Mouse (Mus musculus): ENCODE measurements around the gene Mrpl10. TPM values are rescaled to one million over a fixed set of nuclear protein-coding genes. Genes with fewer than 3 reads are reported as not detected.

The Mrpl10 gene
- polyA plus RNA-seq, 1 experiment from 2014 or later: 34.0 TPM

GRCm38 (mm10) chr11:97050216-97050943, 9.0 kb downstream of the Mrpl10 start, which contains the start of gene Osbpl7:
Gene Osbpl7 (plus strand): TSS chr11:97050628.
- Histone ChIP-seq H3K9ac (peak within 1 kb of the TSS; percentile 68), H3K4me3 (replicated peaks) (peak within 1 kb of the TSS; percentile 66), H3K4me1 (replicated peaks) (peaks cover 28% of the 10 kb centered on the region), H3K27ac (replicated peaks) (peak within 1 kb of the TSS; percentile 54; the same call in 1 of the 2 replicates), H3K36me3 (replicated peaks) (peaks cover 39% of the 10 kb centered on the region), H3K4me2 (peak within 1 kb of the TSS; percentile 72), H3K9me3 (replicated peaks) (no peaks in the 10 kb centered on the region), H3K27me3 (no peaks in the 10 kb centered on the region)
- WGBS (ENCODE audit: insufficient replicate concordance): 5% methylated on average over 18 of the region's 18 CpGs
- ATAC-seq (ENCODE audit: insufficient read depth): peak; percentile 56

GRCm38 (mm10) chr11:97050944-97051586, 9.7 kb downstream of the Mrpl10 start:
- Histone ChIP-seq H3K9me3 (replicated peaks) (no peaks in the 10 kb centered on the region), H3K4me3 (replicated peaks) (peak overlapping the region; percentile 66), H3K27ac (replicated peaks) (peak overlapping the region; percentile 54; the same call in 1 of the 2 replicates), H3K27me3 (no peaks in the 10 kb centered on the region), H3K4me2 (peak overlapping the region; percentile 72), H3K36me3 (replicated peaks) (peaks cover 46% of the 10 kb centered on the region), H3K4me1 (replicated peaks) (peaks cover 28% of the 10 kb centered on the region), H3K9ac (peak overlapping the region; percentile 68)
- no peak for ATAC-seq (ENCODE audit: insufficient read depth)
- WGBS (ENCODE audit: insufficient replicate concordance): 17% methylated on average over 13 of the region's 13 CpGs

GRCm38 (mm10) chr11:97052219-97052646, 10.9 kb downstream of the Mrpl10 start:
- Histone ChIP-seq H3K27ac (replicated peaks) (no peak overlapping the region), H3K9me3 (replicated peaks) (no peaks in the 10 kb centered on the region), H3K4me1 (replicated peaks) (peaks cover 28% of the 10 kb centered on the region), H3K9ac (0 out of 2 replicates have a peak overlapping the region, but pooled peaks have one; percentile 42), H3K4me2 (peak overlapping the region; percentile 72), H3K4me3 (replicated peaks) (peak overlapping the region; percentile 66), H3K27me3 (no peaks in the 10 kb centered on the region), H3K36me3 (replicated peaks) (peaks cover 45% of the 10 kb centered on the region)
- ATAC-seq (ENCODE audit: insufficient read depth): peak; percentile 65
- WGBS (ENCODE audit: insufficient replicate concordance): 16% methylated on average over 11 of the region's 11 CpGs

- H3K4me1 ChIP-seq (replicated peaks): no peaks in the 10 kb centered on the region
- no peak overlapping the region for H3K4me3 ChIP-seq (replicated peaks)
- WGBS (ENCODE audit: insufficient replicate concordance): 47% methylated on average over 9 of the region's 9 CpGs
- H3K27me3 ChIP-seq: no peaks in the 10 kb centered on the region
- H3K9ac ChIP-seq: no peak overlapping the region
- no peaks in the 10 kb centered on the region for H3K9me3 ChIP-seq (replicated peaks)
- H3K27ac ChIP-seq (replicated peaks): no peak overlapping the region
- no peak overlapping the region for H3K4me2 ChIP-seq
- peaks cover 26% of the 10 kb centered on the region for H3K36me3 ChIP-seq (replicated peaks)
- no peak for ATAC-seq (ENCODE audit: insufficient read depth)
Measured at GRCm38 (mm10) chr11:97063274-97063920, 22.0 kb downstream of the Mrpl10 start.

GRCm38 (mm10) chr11:97063921-97064295, 22.5 kb downstream of the Mrpl10 start:
- WGBS (ENCODE audit: insufficient replicate concordance): 68% methylated on average over 3 of the region's 3 CpGs
- H3K4me1 ChIP-seq (replicated peaks): no peaks in the 10 kb centered on the region
- ATAC-seq (ENCODE audit: insufficient read depth): no peak
- no peaks in the 10 kb centered on the region for H3K9me3 ChIP-seq (replicated peaks)
- no peak overlapping the region for H3K9ac ChIP-seq
- H3K27ac ChIP-seq (replicated peaks): no peak overlapping the region
- no peaks in the 10 kb centered on the region for H3K27me3 ChIP-seq
- peaks cover 26% of the 10 kb centered on the region for H3K36me3 ChIP-seq (replicated peaks)
- H3K4me3 ChIP-seq (replicated peaks): no peak overlapping the region
- no peak overlapping the region for H3K4me2 ChIP-seq

GRCm38 (mm10) chr11:97065538-97066295, 24.4 kb downstream of the Mrpl10 start:
- WGBS (ENCODE audit: insufficient replicate concordance): 76% methylated on average over 12 of the region's 12 CpGs
- no peak overlapping the region for H3K9ac ChIP-seq
- H3K36me3 ChIP-seq (replicated peaks): peaks cover 16% of the 10 kb centered on the region
- no peak overlapping the region for H3K4me3 ChIP-seq (replicated peaks)
- no peak overlapping the region for H3K4me2 ChIP-seq
- no peaks in the 10 kb centered on the region for H3K9me3 ChIP-seq (replicated peaks)
- no peaks in the 10 kb centered on the region for H3K4me1 ChIP-seq (replicated peaks)
- no peak for ATAC-seq (ENCODE audit: insufficient read depth)
- no peak overlapping the region for H3K27ac ChIP-seq (replicated peaks)
- H3K27me3 ChIP-seq: no peaks in the 10 kb centered on the region

- no peaks in the 10 kb centered on the region for H3K27me3 ChIP-seq
- ATAC-seq (ENCODE audit: insufficient read depth): no peak
- H3K4me2 ChIP-seq: no peak overlapping the region
- H3K4me1 ChIP-seq (replicated peaks): no peaks in the 10 kb centered on the region
- no peak overlapping the region for H3K4me3 ChIP-seq (replicated peaks)
- H3K27ac ChIP-seq (replicated peaks): no peak overlapping the region
- H3K36me3 ChIP-seq (replicated peaks): peaks cover 10% of the 10 kb centered on the region; the same call in 1 of the 2 replicates
- no peaks in the 10 kb centered on the region for H3K9me3 ChIP-seq (replicated peaks)
- WGBS (ENCODE audit: insufficient replicate concordance): 63% methylated on average over 22 of the region's 22 CpGs
- no peak overlapping the region for H3K9ac ChIP-seq
Measured at GRCm38 (mm10) chr11:97066656-97067360, 25.4 kb downstream of the Mrpl10 start.

- H3K4me1 ChIP-seq (replicated peaks): no peaks in the 10 kb centered on the region
- H3K36me3 ChIP-seq (replicated peaks): peaks cover 10% of the 10 kb centered on the region; the same call in 1 of the 2 replicates
- H3K4me3 ChIP-seq (replicated peaks): no peak overlapping the region
- H3K9me3 ChIP-seq (replicated peaks): no peaks in the 10 kb centered on the region
- H3K9ac ChIP-seq: no peak overlapping the region
- H3K27me3 ChIP-seq: no peaks in the 10 kb centered on the region
- ATAC-seq (ENCODE audit: insufficient read depth): no peak
- no peak overlapping the region for H3K27ac ChIP-seq (replicated peaks)
- H3K4me2 ChIP-seq: no peak overlapping the region
- 63% methylated on average over 1 of the region's 1 CpGs for WGBS (ENCODE audit: insufficient replicate concordance)
Measured at GRCm38 (mm10) chr11:97069333-97069732, 28.0 kb downstream of the Mrpl10 start.

- Histone ChIP-seq H3K36me3 (replicated peaks) (peaks cover 10% of the 10 kb centered on the region; the same call in 1 of the 2 replicates), H3K27ac (replicated peaks) (no peak overlapping the region), H3K4me2 (no peak overlapping the region), H3K4me1 (replicated peaks) (no peaks in the 10 kb centered on the region), H3K27me3 (no peaks in the 10 kb centered on the region), H3K9me3 (replicated peaks) (no peaks in the 10 kb centered on the region), H3K9ac (no peak overlapping the region), H3K4me3 (replicated peaks) (no peak overlapping the region)
- ATAC-seq (ENCODE audit: insufficient read depth): no peak
- 60% methylated on average over 2 of the region's 2 CpGs for WGBS (ENCODE audit: insufficient replicate concordance)
Measured at GRCm38 (mm10) chr11:97069770-97070169, 28.4 kb downstream of the Mrpl10 start.

- peaks cover 10% of the 10 kb centered on the region; the same call in 1 of the 2 replicates for H3K36me3 ChIP-seq (replicated peaks)
- H3K4me3 ChIP-seq (replicated peaks): no peak overlapping the region
- H3K27ac ChIP-seq (replicated peaks): no peak overlapping the region
- H3K9ac ChIP-seq: no peak overlapping the region
- WGBS (ENCODE audit: insufficient replicate concordance): 33% methylated on average over 1 of the region's 1 CpGs
- H3K9me3 ChIP-seq (replicated peaks): no peaks in the 10 kb centered on the region
- no peak overlapping the region for H3K4me2 ChIP-seq
- H3K4me1 ChIP-seq (replicated peaks): no peaks in the 10 kb centered on the region
- no peaks in the 10 kb centered on the region for H3K27me3 ChIP-seq
- no peak for ATAC-seq (ENCODE audit: insufficient read depth)
Measured at GRCm38 (mm10) chr11:97071129-97071528, 29.8 kb downstream of the Mrpl10 start.

Data from liver, embryonic 15.5 days (tissue).